In genomic region chr3:144683136-144683814, GRCm38 (mm10) we compare ENCODE assay signal across 20 mouse cellular contexts. TPM values are rescaled to one million over a fixed set of nuclear protein-coding genes. Genes with fewer than 3 reads are reported as not detected.
DNase-seq lines count a peak whose midpoint lies in the region; ATAC-seq and TF ChIP-seq lines count a peak whose summit lies in the region.
"Had no signal": no experiment of that assay in that cellular context is flagged by ENCODE, and none has a peak within 500 bp of the region (broad histone marks: within the 10 kb centered on the region; RNA-seq: fewer than 3 reads in every experiment).

No protein-coding gene starts in this region.

- 0 out of 2 replicates have a peak, but pooled peaks cover 3% of the 10 kb centered on the region for H3K36me3 ChIP-seq in intestine, embryonic 15.5 days
- peaks cover 6% of the 10 kb centered on the region; the same call in 1 of the 2 replicates for H3K36me3 ChIP-seq in intestine, postnatal 0 days (ENCODE audit: control insufficient read depth, insufficient read depth)
- H3K36me3 ChIP-seq in liver, postnatal 0 days (replicated peaks; ENCODE audit: insufficient read depth, low read length), result peaks cover 14% of the 10 kb centered on the region; the same call in 1 of the 2 replicates

- H3K27ac ChIP-seq in intestine, embryonic 15.5 days, result no peak overlapping the region
- no peak overlapping the region for H3K27ac ChIP-seq in intestine, postnatal 0 days (ENCODE audit: low read depth, low read length)
- H3K27ac ChIP-seq in bone marrow, adult 2 months (ENCODE audit: control insufficient read depth, insufficient read depth, low read depth, low read length, poor library complexity), result peak overlapping the region; percentile 77
- H3K27ac ChIP-seq in liver, postnatal 0 days (ENCODE audit: low read depth), result peak overlapping the region; percentile 77
- H3K27ac ChIP-seq: forebrain, embryonic 13.5 days; heart, embryonic 15.5 days; hindbrain, postnatal 0 days; midbrain, embryonic 15.5 days had no signal

- no peak for TF ChIP-seq POLR2A in bone marrow, adult 2 months (IDR thresholded peaks at IDR 0.05; ENCODE audit: borderline replicate concordance, control insufficient read depth, low read depth, low read length)

- no peaks in the 10 kb centered on the region for H3K4me1 ChIP-seq in intestine, embryonic 15.5 days (replicated peaks)
- H3K4me1 ChIP-seq in intestine, postnatal 0 days (replicated peaks; ENCODE audit: control insufficient read depth, insufficient read depth, low read length), result no peaks in the 10 kb centered on the region
- H3K4me1 ChIP-seq in bone marrow, adult 2 months (ENCODE audit: control insufficient read depth, insufficient read depth, low read length), result no peaks in the 10 kb centered on the region; the same call in 1 of the 2 replicates
- H3K4me1 ChIP-seq in liver, postnatal 0 days (ENCODE audit: insufficient read depth), result peaks cover 25% of the 10 kb centered on the region
- H3K4me1 ChIP-seq: forebrain, embryonic 13.5 days; midbrain, embryonic 15.5 days had no signal

- TF ChIP-seq EP300 in liver, postnatal 0 days (IDR thresholded peaks at IDR 0.05; ENCODE audit: low read depth), result peak; percentile 92

- no peak overlapping the region for H3K4me2 ChIP-seq in intestine, embryonic 15.5 days (replicated peaks)
- H3K4me2 ChIP-seq in intestine, postnatal 0 days (replicated peaks; ENCODE audit: low read depth), result no peak overlapping the region
- H3K4me2 ChIP-seq in liver, postnatal 0 days (ENCODE audit: low read depth, low read length), result peak overlapping the region; percentile 11; the same call in 1 of the 2 replicates
- H3K4me2 ChIP-seq: forebrain, embryonic 13.5 days; heart, embryonic 15.5 days; midbrain, embryonic 15.5 days had no signal

- no peak overlapping the region for H3K9ac ChIP-seq in intestine, embryonic 15.5 days
- no peak overlapping the region for H3K9ac ChIP-seq in intestine, postnatal 0 days (ENCODE audit: low read depth, low read length)
- no peak overlapping the region; the same call in 1 of the 2 replicates for H3K9ac ChIP-seq in liver, postnatal 0 days (replicated peaks)
- H3K9ac ChIP-seq: forebrain, embryonic 13.5 days; heart, embryonic 15.5 days; midbrain, embryonic 15.5 days had no signal

- H3K4me3 ChIP-seq in intestine, embryonic 15.5 days (replicated peaks), result no peak overlapping the region
- H3K4me3 ChIP-seq in intestine, postnatal 0 days (ENCODE audit: low read depth, low read length), result no peak overlapping the region
- H3K4me3 ChIP-seq in bone marrow, adult 2 months (replicated peaks; ENCODE audit: control insufficient read depth, low read depth, low read length), result no peak overlapping the region
- H3K4me3 ChIP-seq in liver, postnatal 0 days (ENCODE audit: low read depth, low read length), result no peak overlapping the region
- H3K4me3 ChIP-seq: forebrain, embryonic 13.5 days; heart, embryonic 15.5 days; midbrain, embryonic 15.5 days had no signal

- peak; percentile 68 for DNase-seq in liver
- DNase-seq in liver, postnatal 0 days, result peak; percentile 21
- DNase-seq in lung, postnatal 36 days, result no peak
- no peak for DNase-seq in cerebellum, adult 9-10 months
- DNase-seq: adrenal gland, adult 8-10 months; cerebellum, adult 11 months; cerebellum, postnatal 25 days; heart, postnatal 4 days; kidney, adult 8-10 months; kidney, postnatal 25 days; right cerebral cortex, postnatal 25 days; thymus, postnatal 14 days had no signal

- ATAC-seq in intestine, embryonic 15.5 days, result peak; percentile 31; the same call in 1 of the 2 replicates
- no peak for ATAC-seq in intestine, postnatal 0 days
- ATAC-seq in liver, postnatal 0 days, result peak; percentile 83
- no peak for ATAC-seq in activated CD4-positive, CD25-positive, alpha-beta regulatory T cell, adult 4 months
- ATAC-seq: forebrain, embryonic 13.5 days; hindbrain, postnatal 0 days; midbrain, embryonic 15.5 days had no signal

- H3K9me3 ChIP-seq in intestine, embryonic 15.5 days, result no peaks in the 10 kb centered on the region
- H3K9me3 ChIP-seq in intestine, postnatal 0 days (ENCODE audit: control insufficient read depth), result no peaks in the 10 kb centered on the region
- no peaks in the 10 kb centered on the region for H3K9me3 ChIP-seq in liver, postnatal 0 days (ENCODE audit: low read length)
- H3K9me3 ChIP-seq: forebrain, embryonic 13.5 days; heart, embryonic 15.5 days; midbrain, embryonic 15.5 days had no signal

- 87% methylated on average over 12 of the region's 12 CpGs for WGBS in intestine, embryonic 15.5 days
- 85% methylated on average over 12 of the region's 12 CpGs for WGBS in intestine, postnatal 0 days
- 69% methylated on average over 12 of the region's 12 CpGs for WGBS in bone marrow, adult 2 months
- 64% methylated on average over 12 of the region's 12 CpGs for WGBS in liver, postnatal 0 days (ENCODE audit: insufficient replicate concordance)

- TF ChIP-seq CTCF in intestine, postnatal 0 days (IDR thresholded peaks at IDR 0.05; ENCODE audit: low read depth), result no peak
- no peak for TF ChIP-seq CTCF in bone marrow, adult 2 months (IDR thresholded peaks at IDR 0.05; ENCODE audit: control insufficient read depth, insufficient read depth, low read length)
- no peak for TF ChIP-seq CTCF in liver, postnatal 0 days (IDR thresholded peaks at IDR 0.05; ENCODE audit: low read depth)

- no peaks in the 10 kb centered on the region for H3K27me3 ChIP-seq in intestine, embryonic 15.5 days (replicated peaks)
- H3K27me3 ChIP-seq in intestine, postnatal 0 days (replicated peaks; ENCODE audit: control insufficient read depth, insufficient read depth, low read length), result no peaks in the 10 kb centered on the region
- H3K27me3 ChIP-seq in liver, postnatal 0 days (ENCODE audit: insufficient read depth, low read length), result no peaks in the 10 kb centered on the region
- H3K27me3 ChIP-seq: forebrain, embryonic 13.5 days; heart, embryonic 15.5 days; midbrain, embryonic 15.5 days had no signal

RNA-seq across cellular contexts. Expression of gene Sh3glb1, which starts 36.9 kb away (rescaled TPM):
- 96.0 and 106 TPM in 2 replicates for polyA plus RNA-seq in intestine, embryonic 15.5 days (2015; fragmentation: Nextera tagmentation; extraction: Ambion mirVana)
- polyA plus RNA-seq in intestine, postnatal 0 days (2015; fragmentation: Nextera tagmentation; extraction: Ambion mirVana), result 158 and 161 TPM in 2 replicates
- polyA plus RNA-seq in bone marrow, adult 2 months (2011; ENCODE audit: insufficient read depth, insufficient read length, low replicate concordance, missing spikeins), result 115 and 118 TPM in 2 replicates
- polyA plus RNA-seq in liver, postnatal 0 days (2015; fragmentation: Nextera tagmentation; extraction: Ambion mirVana), result 84.8 and 91.2 TPM in 2 replicates
- 10 to 100 TPM; 53.4 to 56.8 TPM for polyA plus RNA-seq in activated CD4-positive, CD25-positive, alpha-beta regulatory T cell, adult 4 months (2017; shearing (Covaris generic))

Comparison
In these comparisons a context has a peak if more than half of its experiments do, and no peak if none do; other contexts are left out.
1. ATAC-seq: peak in intestine, embryonic 15.5 days (single experiment) and liver, postnatal 0 days (single experiment); none in intestine, postnatal 0 days (single experiment) and activated CD4-positive, CD25-positive, alpha-beta regulatory T cell, adult 4 months (single experiment).
2. H3K27ac ChIP-seq: peak in bone marrow, adult 2 months (single experiment) and liver, postnatal 0 days (single experiment); none in intestine, embryonic 15.5 days (single experiment) and intestine, postnatal 0 days (single experiment).
3. DNase-seq: peak in liver (single experiment) and liver, postnatal 0 days (single experiment); none in lung, postnatal 36 days (single experiment) and cerebellum, adult 9-10 months (single experiment).